Mouse (Mus musculus) ES-E14 (cell line): ENCODE measurements around the gene Cr2.

Experiments used
- HCFC1 ChIP-seq: IDR thresholded peaks from 2 replicates; pipeline ENCODE4 v1.6.1; 2012; ENCODE audit warnings: low read length, inconsistent platforms, borderline replicate concordance; ENCODE audit not compliant: insufficient read depth
- MAFK ChIP-seq: IDR thresholded peaks from 2 replicates; pipeline ENCODE4 v1.6.1; 2014; ENCODE audit warnings: mild to moderate bottlenecking, low read depth, low read length, inconsistent platforms; ENCODE audit not compliant: insufficient read depth
- ZC3H11A ChIP-seq: IDR thresholded peaks from 2 replicates; pipeline ENCODE4 v1.6.1; 2012; ENCODE audit warnings: low read depth, mild to moderate bottlenecking, inconsistent platforms, low read length, borderline replicate concordance
- ZNF384 ChIP-seq: IDR thresholded peaks from 2 replicates; pipeline ENCODE4 v1.6.1; 2012; ENCODE audit warnings: low read depth, low read length, inconsistent platforms

GRCm38 (mm10) chr1:195100693-195101092 lies 75.8 kb downstream of the Cr2 start:
- TF ChIP-seq ZNF384 (no peak), ZC3H11A (no peak), MAFK (no peak), HCFC1 (no peak)
